Mouse (Mus musculus): ENCODE data around the gene Gga2.

The Gga2 gene

DNA sequence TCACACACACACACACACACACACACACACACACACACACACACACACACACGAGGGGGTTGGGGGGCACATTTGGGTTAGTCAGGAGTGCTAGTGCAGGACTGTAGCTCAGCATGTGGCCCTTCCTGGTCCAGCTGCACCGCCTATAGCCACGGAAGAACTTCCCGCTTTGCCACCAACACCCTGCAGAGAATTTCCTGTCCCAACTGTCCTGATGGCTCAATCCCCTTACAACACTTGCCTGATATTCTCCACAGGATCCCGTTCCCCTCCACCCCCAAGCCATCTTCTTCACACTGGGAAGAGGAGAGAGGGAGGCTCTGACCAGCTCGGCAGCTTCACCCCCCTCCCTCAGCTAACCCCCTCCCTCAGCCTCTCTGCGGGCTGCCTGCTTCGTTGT lies 20.6 kb downstream of the Gga2 start:
- DNase-seq (ENCODE audit: low spot score): no peak

DNA sequence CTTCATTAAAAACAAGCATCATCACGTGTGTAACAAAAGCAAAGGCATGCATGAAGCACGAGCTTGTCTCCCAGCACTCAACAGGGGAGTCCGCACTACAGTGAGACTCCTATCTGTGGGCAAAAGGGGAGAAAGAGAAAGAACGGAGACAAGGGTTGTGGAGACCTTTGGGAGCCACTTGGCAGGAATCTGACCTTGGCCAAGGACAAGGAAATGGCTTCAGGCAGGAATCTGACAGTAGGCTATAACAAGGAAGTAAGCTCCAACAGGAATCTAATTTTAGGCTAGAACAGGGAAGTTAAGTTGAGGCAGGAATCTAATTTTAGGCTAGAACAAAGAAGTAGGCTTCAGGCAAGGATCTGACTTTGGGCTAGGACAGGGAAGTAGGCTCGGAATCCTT lies 25.1 kb downstream of the Gga2 start:
- DNase-seq (ENCODE audit: low spot score): no peak

DNA sequence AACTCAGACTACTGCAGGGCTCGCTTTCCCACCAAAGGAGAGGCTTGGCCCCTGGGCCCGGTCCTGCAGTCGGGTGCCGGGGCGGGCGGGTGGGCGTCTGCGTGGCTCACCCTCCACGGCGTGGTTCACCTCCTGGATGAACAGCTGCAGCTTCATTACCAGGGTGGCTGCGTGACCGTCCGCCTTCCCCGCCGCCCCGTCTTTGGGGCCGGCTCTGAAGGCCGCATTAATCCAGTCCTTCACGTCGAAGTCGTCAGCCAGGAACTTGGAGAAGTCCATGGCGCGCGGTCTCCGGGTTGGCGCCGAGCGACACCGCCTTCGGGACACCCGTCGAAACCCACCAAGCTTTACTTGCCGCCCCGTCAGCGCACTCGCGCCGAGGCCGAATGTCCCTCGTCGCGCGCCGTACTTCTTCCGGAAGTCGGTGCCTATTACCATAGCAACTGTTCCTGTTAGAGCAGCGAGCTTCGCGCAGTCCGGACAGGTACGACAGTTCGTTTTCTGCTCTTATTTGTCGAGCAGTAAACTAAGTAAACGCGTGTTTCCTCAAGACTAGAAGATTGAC lies 39.6 kb downstream of the Gga2 start, which contains the start of gene Cog7:
Gene Cog7, minus strand, starts transcription at position 405 of the 565 bp plus-strand sequence.
- peak; percentile 93 for DNase-seq (ENCODE audit: low spot score)

DNA sequence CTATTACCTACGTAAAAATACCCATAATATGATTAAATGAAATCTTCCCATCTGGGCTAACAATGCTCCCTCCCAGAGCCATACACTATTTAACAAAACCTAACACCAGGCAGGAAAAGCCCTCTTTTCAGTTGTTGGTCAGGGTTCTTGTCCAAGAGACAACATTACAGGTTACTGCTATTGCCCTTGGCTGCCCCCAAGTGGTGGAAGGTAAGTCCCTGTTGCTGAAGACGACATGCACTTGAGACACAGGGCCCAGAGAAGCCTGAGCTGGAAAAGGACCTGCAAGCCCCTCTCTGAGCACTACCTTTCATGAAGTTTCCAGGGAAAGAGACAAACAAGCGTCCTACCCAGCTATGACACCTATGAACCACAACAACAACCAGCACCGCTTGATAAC lies 46.0 kb downstream of the Gga2 start:
- DNase-seq (ENCODE audit: low spot score): no peak

DNA sequence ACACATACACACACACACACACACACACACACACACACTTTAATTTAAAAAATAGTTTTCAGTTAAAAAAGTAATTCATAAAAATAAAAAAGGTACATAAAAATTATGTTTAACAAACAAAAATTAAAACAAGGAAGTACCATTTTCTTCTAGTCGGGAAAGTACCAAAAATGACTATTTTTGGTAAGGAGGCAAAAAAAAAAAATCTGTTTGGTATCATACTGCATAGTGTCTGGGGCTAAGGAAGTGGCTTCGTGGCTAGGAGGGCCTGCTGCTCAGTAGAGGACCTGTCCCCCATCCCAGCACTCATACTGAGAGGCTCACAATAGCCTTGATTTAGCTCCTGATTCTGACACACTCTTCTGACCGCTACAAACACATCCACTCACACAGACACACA lies 49.3 kb downstream of the Gga2 start:
- DNase-seq (ENCODE audit: low spot score): no peak

DNA sequence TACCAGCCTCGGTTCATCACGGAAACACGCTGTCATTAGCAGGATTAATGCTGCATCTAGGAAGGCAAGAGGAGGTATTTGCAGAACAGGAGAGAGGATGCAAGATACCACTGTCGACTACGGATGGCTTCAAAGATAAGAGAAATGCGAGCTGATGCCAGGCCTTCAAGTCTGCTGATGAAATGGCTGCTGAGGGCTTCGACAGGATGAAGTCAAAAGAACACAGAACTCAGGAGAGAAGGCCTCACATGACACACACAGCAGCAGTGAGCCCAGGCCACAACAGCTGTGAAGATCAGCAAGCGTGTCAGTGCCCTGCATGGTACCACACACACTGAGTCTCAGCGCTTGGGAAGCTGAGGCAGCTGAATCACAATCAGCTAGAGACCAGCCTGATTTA lies 50.8 kb downstream of the Gga2 start:
- DNase-seq (ENCODE audit: low spot score): no peak

DNA sequence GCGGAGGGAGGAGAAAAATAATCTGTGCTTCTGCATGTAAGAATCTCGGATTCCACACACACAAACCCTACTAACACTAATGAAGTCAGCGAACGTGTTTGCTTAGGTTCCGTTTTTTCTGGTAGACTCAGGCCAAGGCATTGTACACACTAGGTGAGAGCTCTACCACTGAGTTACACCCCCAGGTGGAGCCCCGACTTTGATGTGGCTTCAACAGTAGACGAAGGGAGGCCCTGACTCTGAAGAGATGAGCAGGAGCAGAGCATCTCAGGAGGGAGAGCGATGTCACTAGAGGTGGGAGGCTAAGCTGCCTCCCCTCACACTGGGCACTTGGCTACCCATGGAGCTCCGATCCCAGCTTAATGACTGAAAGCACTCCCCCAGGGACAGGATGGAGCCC lies 52.2 kb downstream of the Gga2 start:
- DNase-seq (ENCODE audit: low spot score): no peak

DNA sequence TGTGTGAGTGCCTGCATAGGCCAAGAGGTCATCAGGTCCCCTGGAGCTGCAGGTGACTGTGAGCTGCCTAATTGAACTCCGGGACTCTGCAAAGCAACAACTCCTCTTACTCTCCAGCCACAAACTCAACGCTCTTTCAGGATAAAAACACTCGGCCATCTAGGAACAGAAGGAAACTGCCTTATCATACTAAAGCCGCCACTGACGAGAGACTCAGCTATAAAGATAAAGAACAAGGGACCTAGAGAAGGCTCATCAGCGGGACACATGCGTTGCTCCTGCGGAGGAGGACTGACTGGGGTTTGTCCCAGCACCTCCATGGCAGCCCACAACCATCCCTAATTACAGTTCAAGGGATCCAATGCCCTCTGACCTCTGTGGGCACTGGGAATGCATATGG lies 52.8 kb downstream of the Gga2 start:
- no peak for DNase-seq (ENCODE audit: low spot score)

DNA sequence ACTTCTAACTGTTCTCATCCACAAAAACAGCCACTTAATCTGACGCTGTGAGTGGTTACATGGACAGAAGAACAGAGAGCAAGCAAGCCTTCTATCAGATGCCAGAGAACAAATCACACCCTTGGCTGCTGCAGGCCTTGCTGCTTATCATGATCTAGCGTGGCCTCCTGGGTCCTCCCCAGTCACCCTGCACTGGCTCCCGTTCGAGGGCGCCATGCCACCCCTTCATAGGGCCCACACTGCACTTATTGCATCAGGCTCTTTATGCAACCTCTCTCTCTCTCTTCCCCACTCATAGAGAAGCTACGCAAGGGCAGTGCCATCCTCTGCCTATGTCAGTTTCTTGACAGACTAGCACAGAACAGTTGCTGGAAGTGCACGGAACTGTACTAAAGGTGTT lies 54.9 kb downstream of the Gga2 start:
- no peak for DNase-seq (ENCODE audit: low spot score)

DNA sequence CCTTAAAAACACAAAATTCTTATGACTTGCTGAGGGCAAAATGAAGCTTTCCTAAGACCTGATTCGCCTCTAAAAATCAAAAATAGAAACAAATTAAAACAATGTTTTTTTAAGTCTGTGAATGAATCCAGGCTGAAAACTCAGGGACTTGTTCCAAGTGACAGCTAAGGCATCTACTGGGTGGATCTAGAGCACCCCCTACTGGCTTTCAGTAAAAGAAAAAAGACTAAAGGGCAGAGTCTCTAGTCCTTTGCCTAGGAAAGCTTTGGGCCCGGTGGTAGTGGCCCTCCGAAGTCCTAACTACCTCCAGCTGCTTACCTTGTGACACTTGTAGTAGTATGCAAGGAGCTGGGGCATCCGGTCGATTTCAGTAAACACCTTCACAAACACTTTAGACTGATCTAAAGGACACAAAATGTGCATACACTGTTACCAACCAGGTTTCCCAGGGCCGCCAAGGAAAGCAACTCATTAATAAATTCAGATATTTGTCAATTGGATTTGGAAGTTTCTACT lies 57.1 kb downstream of the Gga2 start:
- peak; percentile 29 for DNase-seq (ENCODE audit: low spot score)

DNA sequence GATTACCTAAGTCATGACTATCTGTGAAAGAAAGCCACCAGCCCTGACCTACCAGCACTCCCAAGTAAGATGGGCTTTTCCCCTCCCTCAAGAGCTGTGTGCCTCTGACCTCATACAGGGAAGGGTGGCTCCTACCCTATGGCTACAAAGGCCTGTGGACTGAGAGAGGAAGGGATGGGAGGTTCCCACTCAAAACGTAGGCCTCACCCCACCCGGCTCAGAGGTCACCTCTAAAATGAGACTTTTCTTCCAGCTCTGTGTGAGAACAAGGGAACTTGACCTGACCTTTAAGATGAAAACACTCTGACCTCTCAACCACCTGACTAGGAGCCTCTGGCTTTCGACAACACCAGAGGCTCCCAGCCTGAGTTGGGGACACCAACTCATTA lies 58.5 kb downstream of the Gga2 start:
- DNase-seq (ENCODE audit: low spot score): no peak

DNA sequence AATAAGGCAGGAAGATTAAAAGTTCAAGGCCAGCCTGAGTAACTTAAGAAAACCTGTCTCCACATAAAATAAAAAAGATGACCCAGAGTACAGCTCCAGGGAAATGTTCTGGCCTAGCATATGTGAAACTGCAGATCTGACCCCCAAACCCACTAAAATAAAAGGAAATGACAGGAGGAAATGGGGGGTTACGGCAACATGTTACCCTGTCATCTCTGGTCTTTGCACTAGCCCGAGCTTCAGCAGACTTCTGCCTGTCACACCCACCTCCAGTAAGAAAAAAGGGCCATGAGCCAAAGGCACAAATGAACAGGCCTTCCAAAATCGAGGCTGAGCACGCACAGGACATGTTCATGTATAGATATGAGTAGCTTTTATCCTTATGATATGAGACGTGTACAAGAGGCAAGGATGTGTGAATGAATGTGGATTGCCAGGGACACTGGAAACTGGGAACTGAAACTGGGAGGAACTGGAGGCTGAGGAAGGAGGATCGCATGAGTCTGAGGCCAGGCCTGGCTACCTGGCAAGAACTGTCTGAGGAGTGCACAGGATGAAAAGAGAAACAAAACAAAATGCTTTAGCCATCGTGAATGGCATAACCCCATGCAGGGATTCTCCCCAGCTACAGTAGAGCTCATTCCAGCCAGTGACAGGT lies 59.0 kb downstream of the Gga2 start:
- no peak for DNase-seq (ENCODE audit: low spot score)

DNA sequence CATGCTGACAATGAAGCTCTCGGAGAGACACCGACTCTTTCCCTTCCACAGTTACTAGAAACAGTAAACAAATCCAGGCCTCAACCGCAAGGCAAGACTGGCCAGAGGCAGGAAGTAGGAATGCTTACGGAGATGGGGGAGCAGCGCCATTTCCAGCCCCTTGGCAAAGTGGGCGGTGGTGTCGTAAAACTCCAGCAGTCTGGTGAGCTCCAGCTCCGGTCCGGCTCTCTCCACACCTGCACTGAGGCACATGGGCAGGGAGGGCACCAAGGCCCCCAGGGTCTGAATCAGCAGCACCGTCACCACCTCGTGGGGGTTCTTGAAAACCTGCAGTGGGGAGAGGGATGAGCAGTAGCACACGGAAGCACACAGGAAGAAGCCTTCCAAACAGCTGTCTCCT lies 65.2 kb downstream of the Gga2 start:
- DNase-seq (ENCODE audit: low spot score): no peak

DNA sequence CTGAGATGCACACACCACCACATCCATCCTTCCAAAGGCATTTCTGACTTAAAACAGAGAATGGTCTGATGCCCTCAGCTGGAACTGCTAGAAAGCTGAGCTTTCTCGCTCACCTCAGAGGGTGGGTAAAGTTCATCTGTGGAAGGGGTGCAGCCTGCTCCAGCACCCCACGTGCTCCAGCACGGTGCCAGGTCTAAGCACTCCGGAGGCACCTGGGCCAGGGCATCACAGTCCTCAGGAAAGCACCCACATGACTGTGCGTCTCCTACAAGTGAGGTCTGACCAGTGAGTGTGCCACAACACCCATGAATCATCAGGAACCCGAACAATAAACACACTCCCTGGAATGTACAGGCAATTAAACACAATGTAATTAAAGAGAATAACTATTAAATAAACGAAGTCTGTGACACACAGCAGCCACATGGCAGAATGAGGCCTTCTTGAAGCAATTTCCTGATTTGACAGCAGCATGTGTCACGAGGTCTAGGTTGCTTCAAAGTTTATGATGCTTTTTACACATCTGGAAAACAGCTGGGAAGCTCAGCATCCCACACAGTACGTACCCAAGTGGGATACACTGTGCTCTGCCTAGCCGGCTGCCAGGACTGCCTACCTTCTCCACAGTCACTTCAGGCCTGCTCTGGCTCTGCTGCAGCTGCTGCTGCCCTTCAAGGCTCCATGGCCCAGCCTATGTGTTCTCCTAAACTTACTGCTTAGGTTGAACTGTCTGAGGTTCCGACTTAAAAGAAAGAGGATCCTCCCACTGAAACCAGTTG lies 65.9 kb downstream of the Gga2 start:
- no peak for DNase-seq (ENCODE audit: low spot score)

DNA sequence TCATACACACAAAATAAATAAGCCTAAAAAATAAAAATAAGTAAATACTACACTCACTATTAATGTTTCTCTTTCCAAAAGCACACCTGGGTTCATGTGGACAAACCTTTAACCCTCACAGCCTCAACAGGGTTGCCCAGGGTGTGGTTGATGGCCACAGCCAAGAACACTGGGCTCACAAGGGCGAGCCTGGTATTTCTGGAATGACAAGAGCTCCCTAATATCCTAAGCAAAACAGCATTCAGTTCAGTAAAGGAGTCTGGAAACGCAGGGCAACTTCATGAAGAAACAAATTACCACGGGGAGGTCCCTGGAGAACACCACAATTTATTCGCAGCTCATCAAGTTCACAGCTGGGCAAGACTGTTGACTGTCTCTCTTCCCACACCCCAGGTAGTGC lies 73.5 kb downstream of the Gga2 start:
- DNase-seq (ENCODE audit: low spot score): no peak

DNA sequence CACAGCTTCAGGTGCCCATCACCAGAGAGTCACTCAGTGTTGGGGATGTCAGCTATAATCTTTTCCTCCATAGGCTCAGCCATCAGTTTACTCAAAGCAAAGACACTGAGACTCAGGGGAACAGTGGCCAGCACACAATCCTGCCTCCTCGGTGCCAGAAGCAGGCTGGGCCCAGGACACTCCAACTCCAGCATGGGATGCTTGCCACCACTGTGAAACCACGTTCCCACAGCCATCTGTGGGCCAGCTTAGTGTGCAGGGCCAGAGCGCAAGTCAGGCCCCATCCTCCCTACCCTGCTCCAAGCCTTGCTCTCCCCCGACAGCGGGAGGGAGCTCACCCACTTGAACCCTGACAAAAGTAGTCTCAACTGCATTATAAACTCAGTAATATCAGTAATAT lies 74.8 kb downstream of the Gga2 start:
- no peak for DNase-seq (ENCODE audit: low spot score)

DNA sequence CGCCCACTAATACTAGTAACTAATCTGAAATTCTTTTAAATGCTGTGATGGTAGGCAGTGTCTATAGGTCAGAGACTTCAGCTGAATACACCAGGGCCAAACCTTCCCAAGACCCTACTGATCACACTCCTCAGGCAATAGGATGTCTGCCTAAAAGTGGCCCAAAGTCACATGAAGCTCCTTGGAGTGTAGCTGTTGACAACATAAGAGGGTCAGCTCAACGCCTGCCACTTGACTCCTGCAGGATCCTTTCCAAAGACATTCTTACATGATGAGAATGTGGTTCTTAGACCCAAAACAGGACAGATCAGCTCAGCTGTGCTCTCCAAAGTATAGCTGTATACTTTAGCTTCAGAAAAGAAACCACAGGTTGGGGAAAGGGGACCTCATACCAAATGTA lies 78.7 kb downstream of the Gga2 start:
- DNase-seq (ENCODE audit: low spot score): no peak

DNA sequence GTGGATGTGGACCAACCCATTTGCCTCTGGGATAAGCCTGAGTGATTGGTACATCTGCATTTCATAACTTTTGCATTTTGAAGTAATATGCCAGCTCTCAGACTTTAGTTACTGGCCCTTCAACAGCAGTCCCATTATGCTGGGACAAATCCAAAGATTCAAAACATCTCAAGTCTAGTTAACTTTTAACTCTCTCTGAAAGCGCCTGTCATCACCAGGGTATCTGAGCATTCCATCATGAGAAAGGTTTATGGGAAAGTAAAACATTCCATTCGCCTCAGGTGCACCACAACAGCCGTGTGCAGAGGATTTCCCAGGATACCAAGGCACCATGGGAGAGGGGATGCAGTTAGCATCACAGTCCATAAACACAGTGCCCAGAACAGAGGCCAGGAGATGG lies 79.4 kb downstream of the Gga2 start:
- no peak for DNase-seq (ENCODE audit: low spot score)

DNA sequence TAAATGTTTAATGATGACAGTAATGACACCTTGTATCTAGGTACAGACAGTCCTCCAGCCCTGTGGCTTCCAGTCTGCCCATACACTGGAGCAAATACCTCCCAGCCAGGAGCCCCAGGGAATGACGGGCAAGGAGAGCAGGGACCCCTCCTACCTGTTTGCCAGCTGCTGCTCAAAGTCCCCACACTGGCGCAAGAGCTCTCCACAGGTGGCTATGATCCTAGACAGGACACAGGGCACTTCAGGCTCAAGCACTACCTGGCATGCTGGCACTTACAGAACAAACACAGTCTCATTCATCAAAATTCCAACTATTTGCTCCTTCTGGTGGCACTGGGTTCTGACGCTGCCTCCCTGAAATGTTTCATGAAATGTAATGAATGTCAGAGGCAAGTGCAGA lies 80.0 kb downstream of the Gga2 start:
- DNase-seq (ENCODE audit: low spot score): no peak

DNA sequence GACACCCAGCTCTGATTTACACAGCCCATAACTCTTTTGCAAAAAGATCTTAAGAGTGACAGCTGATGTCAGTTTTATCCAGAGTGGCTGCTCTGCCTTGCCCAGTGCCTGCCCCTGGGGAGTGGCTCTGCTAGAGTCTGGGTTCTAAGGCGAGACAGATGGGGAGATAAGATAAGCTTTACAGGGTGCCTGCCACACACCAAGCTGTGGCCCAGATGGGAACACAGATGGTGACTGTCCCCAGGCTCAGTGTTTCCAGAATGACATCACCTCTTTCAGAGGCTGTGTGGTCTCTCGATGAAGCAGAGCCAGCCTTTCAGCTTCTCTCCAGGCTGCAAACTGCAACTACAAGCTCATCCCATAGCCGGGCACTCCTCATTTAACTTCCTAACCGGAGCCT lies 81.3 kb downstream of the Gga2 start:
- DNase-seq (ENCODE audit: low spot score): no peak

DNA sequence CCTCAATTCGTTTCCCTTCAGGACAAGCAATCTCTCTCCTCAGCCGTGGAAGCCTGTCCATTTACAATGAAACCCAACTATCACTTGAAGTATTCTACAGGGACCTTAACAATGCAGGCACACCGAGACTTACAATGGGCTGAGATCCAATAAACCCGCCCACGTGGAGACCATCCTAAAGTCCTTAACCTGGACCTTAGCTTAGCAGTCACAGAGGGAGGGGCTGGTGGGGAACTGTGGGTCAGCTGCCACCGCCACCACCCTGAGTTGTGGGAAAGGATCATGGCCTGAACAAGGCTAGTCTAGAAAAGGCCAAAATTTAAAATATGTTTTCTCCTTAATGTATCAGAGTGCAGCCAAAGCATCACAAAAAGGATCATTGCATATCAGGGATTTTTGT lies 81.8 kb downstream of the Gga2 start:
- DNase-seq (ENCODE audit: low spot score): no peak

DNA sequence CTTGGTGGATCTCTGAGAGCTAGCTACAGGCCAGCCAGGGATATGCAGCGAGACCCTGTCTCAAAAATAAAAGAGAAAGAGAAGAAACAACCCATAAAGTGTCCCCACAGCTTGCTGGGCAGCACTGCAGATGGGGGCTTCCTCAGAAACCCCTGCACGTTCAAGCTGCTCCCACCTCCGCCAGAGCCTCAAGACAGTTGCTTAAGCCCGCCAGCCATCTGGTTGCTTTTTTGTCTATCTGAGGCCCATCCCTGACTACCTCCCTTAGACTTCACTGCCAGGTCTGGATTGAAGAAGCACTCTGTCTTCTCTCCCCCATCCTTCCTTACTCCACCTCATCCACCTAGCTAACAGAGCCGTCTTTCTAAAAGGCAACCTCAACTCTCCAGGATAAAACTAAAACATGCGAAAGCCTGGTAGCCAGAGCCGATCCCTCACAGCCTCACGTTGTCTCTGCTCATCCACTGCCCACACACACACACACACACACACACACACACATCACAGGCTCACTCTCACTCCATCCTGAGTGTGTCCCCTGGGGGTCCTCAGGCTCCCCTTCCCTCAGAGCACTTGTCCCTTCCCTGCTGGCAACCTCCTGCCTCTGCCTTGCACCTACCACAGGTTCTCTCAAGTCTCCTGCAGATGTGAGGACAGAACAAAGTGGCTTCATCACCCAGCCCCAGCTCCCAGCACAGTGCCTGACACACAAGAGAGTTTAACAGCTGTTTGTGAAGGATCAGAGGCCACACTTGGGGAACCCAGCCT lies 82.7 kb downstream of the Gga2 start:
- DNase-seq (ENCODE audit: low spot score): no peak

All from testis, postnatal 14 days (tissue).